In the genomic region with DNA sequence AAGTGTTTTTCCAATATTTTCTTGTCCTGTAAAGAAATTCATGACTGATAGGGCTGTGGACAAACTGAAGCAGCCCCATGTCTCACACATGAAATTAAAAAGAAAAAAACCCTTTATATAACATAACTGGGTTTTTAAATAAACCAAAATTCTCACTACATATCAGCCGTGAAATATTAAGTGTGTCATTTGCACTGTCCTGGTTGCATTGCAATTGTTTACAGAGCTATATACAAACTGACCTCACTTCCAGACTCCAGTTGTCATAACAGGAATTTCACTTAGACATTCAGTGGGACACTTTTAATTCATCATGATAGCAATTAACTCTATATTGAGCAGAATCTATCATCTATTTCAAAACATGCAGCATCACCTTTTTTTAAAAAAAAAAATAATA, we compare ENCODE assay signal across 29 mouse cellular contexts.
"Had no signal": no experiment of that assay in that cellular context is flagged by ENCODE, and none has a peak within 500 bp of the region (broad histone marks: within the 10 kb centered on the region; RNA-seq: fewer than 3 reads in every experiment).

No protein-coding gene starts in this region.

- ATAC-seq: forebrain, embryonic 13.5 days; forebrain, embryonic 14.5 days; forebrain, embryonic 15.5 days; forebrain, embryonic 16.5 days; forebrain, postnatal 0 days had no signal

- H3K36me3 ChIP-seq: embryonic facial prominence, embryonic 10.5 days; embryonic facial prominence, embryonic 12.5 days; embryonic facial prominence, embryonic 13.5 days; embryonic facial prominence, embryonic 15.5 days; forebrain, embryonic 10.5 days; forebrain, embryonic 12.5 days; forebrain, embryonic 15.5 days had no signal

- H3K4me2 ChIP-seq: embryonic facial prominence, embryonic 12.5 days; embryonic facial prominence, embryonic 13.5 days; embryonic facial prominence, embryonic 15.5 days; forebrain, embryonic 12.5 days; forebrain, embryonic 13.5 days; forebrain, embryonic 15.5 days had no signal

- H3K27ac ChIP-seq: embryonic facial prominence, embryonic 10.5 days; embryonic facial prominence, embryonic 12.5 days; embryonic facial prominence, embryonic 13.5 days; embryonic facial prominence, embryonic 15.5 days; forebrain, embryonic 10.5 days; forebrain, embryonic 12.5 days; forebrain, embryonic 13.5 days; forebrain, embryonic 15.5 days; gastrocnemius, adult 2 months; heart, adult 2 months had no signal

- H3K27me3 ChIP-seq: embryonic facial prominence, embryonic 12.5 days; embryonic facial prominence, embryonic 13.5 days; embryonic facial prominence, embryonic 15.5 days; forebrain, embryonic 12.5 days; forebrain, embryonic 13.5 days; forebrain, embryonic 15.5 days had no signal

- H3K4me3 ChIP-seq: embryonic facial prominence, embryonic 10.5 days; embryonic facial prominence, embryonic 12.5 days; embryonic facial prominence, embryonic 13.5 days; embryonic facial prominence, embryonic 15.5 days; erythroblast, embryonic 14.5 days; forebrain, embryonic 10.5 days; forebrain, embryonic 12.5 days; forebrain, embryonic 13.5 days; forebrain, embryonic 15.5 days; gastrocnemius, adult 2 months; heart, adult 2 months had no signal

- DNase-seq: cerebellum, adult 2 months; cerebellum, adult 8-10 months; cerebellum, adult 9-10 months; cerebellum, adult 9-11 months; cerebellum, postnatal 10 days; cerebellum, postnatal 14 days; cerebellum, postnatal 25 days; cerebellum, postnatal 36 days; embryo, embryonic 11 days; forebrain, postnatal 0 days; gastrocnemius, adult 2 months; gastrocnemius, postnatal 10 days; gastrocnemius, postnatal 14 days; gastrocnemius, postnatal 25 days; gastrocnemius, postnatal 36 days; heart, adult 11 months; heart, adult 18-20 months; heart, adult 2 months had no signal

- H3K4me1 ChIP-seq: embryonic facial prominence, embryonic 10.5 days; embryonic facial prominence, embryonic 12.5 days; embryonic facial prominence, embryonic 13.5 days; embryonic facial prominence, embryonic 15.5 days; forebrain, embryonic 10.5 days; forebrain, embryonic 12.5 days; forebrain, embryonic 13.5 days; forebrain, embryonic 15.5 days had no signal

- H3K9me3 ChIP-seq: embryonic facial prominence, embryonic 10.5 days; embryonic facial prominence, embryonic 12.5 days; embryonic facial prominence, embryonic 13.5 days; embryonic facial prominence, embryonic 15.5 days; forebrain, embryonic 10.5 days; forebrain, embryonic 12.5 days; forebrain, embryonic 13.5 days; forebrain, embryonic 15.5 days had no signal

- H3K9ac ChIP-seq: embryonic facial prominence, embryonic 12.5 days; embryonic facial prominence, embryonic 13.5 days; embryonic facial prominence, embryonic 15.5 days; forebrain, embryonic 12.5 days; forebrain, embryonic 13.5 days; forebrain, embryonic 15.5 days; forebrain, postnatal 0 days had no signal
